Mouse (Mus musculus) A20 (cell line): ENCODE results near the gene Supt3.

Experiments used
- DNase-seq: peaks from one replicate; pipeline ENCODE4 v3.0.0-alpha.2; 2011; ENCODE audit warnings: low read depth, low spot score

Supt3 gene

DNA sequence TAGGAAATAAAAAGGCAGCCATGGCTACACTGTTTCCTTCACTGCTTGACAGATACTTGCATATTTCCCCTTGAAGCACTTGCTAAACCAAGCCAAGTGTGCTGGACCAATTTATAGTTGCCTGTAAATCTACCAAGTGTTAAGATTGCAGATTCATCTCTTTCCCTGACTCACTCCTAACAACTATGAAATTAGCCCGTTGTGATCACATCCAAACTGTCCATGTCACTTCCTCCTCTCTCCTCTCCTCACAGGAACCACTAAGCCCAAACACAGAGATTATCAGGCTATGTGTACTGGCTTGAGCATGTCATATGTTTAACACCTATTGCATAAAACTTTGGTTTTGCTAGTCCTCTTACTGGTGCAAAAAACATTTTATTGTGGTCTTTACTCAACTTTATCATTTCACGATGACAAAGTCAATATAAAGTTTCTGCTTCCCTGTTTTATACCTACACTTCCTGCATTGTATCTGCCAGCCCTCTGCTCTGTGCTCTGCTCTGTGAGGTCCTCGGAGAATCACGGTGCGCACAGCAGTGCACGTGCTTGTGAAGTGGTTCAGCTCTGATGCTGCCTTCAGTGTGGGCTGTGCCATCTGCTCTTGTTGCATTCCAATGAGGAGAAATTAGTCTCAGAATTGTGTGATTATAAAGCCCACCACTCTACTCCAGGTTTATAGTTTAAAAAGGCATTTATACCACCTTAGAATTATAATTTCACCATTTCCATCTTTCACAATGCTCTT is 186.3 kb downstream of the Supt3 start:
- DNase-seq = no peak

DNA sequence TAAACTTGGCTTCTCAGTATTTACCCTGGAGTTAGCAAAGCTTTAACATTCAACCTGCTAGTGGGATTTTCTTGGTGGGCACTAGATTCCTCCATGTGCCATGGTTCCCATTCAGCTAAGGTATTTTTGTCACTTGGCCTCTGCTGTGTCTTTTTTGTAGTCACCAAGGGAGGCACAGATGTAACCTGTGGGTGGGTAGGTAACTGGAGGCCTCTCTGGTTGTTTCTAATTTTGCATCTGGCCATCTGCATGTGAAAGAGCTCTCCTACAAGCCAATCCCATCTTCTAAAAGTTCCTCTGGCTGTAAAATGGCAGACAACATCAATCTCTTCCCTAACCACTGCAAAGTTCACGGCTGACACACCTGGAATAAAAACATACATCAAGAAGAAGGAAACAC is 190.2 kb downstream of the Supt3 start:
- DNase-seq = no peak

DNA sequence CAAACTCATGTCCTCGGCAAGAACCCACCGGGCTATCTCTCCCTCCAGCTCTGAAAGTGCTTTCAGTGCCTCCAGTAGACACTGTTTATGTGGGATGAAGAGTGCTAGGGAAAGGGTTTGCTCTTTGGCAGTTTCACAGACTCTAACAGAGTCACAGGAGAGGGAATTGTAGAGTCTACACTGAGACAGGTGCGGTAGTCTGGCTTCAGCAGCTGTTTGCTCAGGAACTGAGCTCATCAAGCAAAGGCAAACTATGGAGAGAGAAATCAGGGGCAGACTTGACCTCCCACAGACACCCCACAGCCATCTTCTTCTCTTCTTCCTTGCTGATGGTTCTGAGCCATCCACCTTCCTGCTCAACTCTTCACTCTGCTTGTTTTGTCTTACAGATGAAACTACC is 193.3 kb downstream of the Supt3 start:
- no peak for DNase-seq

DNA sequence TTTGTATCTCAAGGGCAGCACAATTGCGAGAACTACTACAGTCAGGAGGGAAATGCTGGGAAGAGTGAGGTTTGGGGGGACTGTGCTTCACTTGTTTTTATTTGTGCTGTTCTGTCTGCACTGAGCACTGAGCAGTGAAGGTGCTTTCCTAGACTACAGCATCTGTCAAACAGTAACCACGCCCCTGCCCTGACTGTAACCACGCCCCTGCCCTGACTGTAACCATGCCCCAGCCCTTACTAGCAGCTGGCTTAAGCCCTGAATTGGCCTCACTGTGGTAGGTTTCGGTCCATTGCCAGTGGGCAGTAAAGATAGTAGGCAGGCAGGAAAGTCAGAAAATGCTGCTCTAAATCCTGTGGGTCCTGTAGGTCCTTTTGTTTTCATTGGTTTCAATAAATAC is 196.5 kb downstream of the Supt3 start:
- peak; percentile 86 for DNase-seq

DNA sequence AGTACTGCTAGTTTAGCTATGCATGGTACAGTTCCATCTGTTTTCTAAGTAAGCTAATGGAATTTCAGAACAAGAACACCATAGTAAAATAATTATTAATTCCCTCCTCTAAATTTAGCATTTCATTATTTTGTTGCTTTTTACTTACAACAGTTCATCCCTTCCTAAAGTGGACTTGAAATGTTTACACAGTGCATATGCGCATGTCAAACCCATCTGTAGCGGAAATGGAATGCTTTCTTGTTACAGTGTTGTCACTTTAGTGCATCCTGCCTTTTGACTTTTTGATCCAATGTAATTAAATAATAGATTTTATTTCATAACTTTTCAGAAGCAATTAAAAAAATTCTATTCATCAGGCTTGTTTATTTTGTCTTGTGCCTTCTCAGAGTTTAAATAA is 200.7 kb downstream of the Supt3 start:
- DNase-seq = no peak

DNA sequence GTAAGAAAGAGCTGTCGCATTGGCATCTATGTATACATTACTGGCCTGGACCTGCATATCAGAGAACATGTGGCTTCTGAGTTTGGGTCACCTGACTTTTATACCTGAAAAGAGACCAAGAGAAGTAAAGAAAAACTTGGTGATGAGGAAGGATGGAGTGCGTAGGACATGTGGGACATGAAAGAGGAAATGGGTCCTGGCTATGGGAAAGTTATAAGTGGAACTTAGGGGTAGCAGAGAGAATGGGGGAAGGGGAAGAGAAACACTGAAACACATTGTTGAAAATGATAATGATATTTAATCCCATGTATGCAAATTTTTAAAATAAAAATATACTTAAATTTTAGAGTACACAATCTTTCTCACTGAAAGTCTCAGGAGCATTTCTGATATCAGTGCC is 211.0 kb downstream of the Supt3 start:
- DNase-seq = peak; percentile 22

DNA sequence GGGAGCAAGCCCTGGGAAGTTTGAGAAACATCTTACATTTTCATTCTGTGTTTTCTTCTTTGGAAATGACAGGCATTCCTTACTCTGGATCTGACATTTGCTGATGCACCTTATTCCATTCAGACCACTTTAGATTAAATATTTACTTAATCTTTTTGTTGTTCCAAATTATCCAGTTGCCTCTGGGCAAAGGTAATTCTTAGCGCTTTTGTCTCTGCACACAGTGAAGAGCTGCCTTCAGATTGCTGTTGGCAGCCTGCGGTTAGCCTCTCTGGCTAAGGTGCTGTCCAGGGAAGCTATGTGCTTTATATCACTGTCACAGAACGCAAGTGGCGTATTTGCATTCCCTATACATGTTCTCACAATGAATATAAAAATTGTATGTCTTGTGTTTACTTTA is 226.4 kb downstream of the Supt3 start:
- no peak for DNase-seq

DNA sequence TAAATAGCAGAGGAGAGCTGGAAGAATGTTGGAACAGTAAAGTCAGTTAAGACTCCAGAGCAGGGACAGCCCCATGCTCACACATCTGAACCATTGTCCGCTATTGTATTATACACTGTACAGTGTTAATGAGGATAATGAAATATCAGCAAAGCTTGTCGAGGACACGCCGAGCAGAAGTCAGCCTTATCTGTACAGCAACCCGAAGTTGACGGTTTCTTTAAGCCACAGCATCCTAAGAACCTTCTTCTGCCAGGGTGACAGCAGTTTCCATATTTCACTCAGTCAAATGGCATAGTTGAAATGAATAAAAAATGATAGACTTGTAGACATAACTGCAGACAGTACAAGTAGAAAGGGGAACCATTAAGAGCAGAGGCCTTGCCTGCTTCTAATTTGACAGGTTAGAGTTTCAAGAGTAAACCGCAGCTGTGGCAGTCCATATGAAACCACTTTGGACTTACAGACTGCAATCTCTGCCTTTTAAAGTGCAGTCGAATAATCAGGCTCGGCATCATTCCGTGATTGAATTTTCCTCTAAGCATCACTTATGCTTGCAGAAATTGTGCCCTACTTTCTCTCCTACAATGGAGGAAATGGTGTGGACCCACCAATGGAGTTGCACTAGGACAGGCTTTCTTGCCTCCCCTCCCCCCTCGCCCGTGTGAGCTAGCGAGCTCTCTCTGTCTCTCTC is 227.7 kb downstream of the Supt3 start:
- no peak for DNase-seq

DNA sequence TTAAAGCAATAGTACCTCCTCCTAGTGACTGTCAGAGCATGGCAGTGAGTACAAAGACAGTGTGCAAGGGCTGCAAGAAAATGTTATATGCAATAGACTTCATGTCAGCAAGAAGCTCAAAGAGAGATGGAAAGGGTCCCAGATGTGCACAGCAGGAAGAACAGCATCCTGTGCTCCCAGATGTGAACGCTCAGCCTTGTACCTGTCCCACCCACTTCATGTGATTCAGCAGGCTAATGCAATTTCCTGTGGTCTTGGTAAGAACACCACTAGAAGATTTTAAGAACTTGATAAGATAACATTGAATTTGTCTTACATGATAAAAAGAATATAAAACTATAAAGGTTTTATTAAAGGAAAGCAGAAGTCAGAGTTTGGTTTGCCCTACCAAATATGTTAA is 230.5 kb downstream of the Supt3 start:
- DNase-seq = no peak

DNA sequence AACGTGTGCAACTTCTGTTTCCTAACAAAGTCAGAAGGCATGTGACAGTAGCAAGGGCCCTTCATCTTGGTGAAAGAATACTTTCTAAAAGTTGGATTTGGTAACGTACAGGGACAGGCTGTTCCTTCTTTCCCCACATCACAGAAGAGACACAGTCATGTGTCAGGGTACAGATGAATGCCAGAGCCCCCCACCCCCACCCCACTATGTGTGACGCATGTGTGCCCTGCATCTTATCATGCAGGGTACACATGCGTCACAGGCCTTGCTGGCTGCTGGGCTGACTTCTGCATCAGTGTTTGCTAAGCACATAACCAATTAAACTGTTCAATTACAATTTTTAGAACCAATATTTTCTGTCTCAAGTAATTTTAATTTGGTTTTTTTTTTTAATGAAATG is 231.7 kb downstream of the Supt3 start:
- no peak for DNase-seq

DNA sequence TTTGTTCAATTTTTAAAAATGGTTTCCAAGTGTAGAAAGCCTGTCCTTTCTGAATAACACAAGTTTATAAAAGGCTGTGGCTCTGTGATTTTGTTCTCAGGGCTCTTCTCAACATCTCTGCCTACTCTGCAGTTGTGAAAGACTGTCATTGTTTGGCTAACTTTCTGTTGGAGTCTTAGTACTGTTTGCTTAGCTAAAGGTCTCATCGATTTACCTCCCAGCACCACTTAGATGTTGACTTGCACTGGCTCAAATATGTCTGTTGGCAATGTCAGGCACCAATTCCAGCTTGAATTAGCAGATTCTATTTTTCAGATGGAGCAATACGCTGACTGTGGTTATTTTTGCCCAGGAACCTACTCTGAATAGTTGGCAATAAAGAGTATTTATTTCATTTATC is 233.5 kb downstream of the Supt3 start:
- DNase-seq = no peak

DNA sequence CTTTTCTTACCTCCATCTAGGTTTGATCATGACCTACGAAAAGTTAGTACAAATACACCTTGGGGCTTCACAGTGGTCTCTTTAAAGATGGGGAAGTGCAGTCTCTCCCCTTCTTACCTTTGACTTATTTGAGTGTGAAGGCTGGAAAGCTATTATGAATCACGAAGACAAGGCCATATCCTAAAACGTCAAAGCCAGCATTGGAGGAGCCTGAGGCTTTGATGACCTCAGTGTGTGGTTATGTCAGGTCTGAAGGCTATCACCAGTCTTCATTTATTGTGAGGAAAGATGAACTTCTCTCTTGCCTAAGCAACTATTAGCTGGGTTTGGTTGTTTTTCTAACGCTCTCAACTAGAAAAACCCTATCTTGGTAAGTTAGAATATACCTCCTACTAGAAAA is 239.8 kb downstream of the Supt3 start:
- no peak for DNase-seq

DNA sequence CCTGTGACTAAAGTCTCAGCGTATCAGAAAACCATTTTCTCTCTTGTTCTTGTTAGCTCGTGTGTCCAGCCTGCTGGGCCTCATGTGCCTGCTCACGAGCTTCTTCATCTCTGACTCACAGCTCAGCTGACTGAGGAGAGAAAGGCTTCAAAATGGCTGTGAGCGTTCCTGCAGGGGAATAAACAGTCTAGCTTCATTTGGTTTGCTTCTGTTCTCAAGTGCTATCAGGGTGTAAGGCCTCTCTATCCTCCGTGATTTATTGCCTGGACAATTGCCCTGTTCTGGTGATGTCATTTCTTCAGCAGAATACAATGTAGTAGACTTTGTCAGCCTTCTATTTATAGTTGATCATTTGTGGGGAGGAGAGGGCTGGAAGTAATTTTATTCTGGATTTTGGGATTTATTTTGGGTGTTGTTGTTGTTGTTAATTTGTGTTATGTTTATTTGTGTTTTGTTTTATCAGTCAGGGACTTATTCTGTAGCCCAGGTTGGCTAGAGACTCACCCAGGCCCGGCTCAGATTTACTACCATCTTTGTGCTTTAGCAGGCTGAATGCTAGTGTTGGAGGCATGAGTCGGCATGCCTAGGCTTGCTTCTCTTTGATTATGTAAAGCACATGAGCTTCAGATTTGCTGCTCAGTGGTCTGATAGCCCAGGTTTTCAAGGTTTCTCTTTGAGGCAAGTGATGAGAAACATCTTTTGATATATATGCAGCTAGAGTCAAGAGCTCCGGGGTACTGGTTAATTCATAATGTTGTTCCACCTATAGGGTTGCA is 243.4 kb downstream of the Supt3 start:
- DNase-seq = no peak

DNA sequence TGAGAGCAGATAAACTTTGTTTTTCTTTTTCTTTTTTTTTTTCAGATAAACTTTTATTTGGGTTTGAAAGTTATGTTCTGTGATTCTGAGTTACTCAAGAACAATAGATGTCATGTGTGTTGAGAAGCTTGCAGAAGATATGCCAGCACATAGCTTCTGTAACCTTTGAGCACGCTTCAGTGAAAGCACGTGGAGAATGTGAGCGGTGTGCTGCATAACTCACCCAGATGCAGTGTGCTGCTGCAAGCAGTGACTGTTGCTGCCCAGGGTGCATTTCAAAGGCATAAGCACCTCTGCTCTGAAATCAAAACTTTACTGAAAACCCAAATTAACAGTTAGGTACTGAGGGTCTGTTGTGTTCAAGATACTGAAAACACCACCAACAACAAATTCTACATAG is 251.5 kb downstream of the Supt3 start:
- no peak for DNase-seq

DNA sequence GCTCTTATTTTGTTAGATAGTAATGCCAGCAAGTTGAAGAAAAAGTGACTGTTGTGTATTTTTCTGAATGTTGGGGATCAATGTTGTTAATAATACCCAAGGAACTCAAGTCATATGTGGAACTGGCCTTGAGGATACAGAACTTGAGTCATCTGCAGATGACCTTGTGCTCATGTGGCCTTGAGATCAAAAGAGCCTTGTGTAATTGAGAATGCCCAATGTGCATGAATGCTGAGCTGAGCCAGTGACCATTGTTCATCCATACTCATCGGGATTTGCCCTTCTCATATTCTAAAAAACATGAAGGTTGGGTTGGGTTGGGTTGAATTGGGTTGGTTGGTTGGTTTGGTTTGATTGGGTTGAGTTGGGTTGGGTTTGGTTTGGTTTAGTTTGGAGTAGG is 252.2 kb downstream of the Supt3 start:
- DNase-seq = no peak

DNA sequence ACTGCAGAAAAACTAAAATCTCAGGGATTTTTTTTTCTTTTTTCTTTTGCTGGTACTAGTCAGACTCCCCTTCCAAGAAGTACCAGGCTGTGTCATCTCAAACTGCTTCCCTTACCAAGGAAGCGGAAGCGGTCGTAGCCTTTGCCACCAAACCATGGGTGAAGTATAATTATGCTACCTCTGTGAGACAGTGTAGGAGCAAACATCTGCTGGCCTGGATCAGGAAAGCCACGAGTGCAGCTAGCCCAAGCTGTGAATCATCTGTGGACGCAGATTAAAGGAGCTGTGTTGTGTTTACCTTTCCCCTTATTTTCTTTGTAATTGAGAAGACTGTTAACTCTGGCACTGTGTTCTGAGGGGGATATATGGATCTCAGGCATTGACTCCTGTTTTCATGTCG is 255.3 kb downstream of the Supt3 start:
- no peak for DNase-seq

DNA sequence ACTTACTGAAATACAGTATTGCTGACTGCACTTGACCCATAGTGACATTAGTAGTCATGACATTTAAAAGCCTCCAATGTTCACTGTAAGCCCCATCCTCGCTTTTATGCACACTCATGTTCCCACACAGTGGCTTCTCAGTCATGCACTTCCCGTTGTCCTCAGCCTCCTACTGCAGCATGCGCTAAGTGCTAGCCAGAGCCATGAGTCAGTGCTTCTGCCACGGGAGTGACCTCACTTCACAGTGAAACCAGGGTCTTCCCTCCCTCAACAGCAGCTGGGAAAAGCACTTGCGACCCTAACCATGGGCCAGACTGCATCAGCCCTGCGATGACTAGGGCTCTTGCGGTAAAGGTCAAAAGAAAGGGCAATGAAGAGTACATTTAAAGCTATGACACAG is 256.7 kb downstream of the Supt3 start:
- no peak for DNase-seq

DNA sequence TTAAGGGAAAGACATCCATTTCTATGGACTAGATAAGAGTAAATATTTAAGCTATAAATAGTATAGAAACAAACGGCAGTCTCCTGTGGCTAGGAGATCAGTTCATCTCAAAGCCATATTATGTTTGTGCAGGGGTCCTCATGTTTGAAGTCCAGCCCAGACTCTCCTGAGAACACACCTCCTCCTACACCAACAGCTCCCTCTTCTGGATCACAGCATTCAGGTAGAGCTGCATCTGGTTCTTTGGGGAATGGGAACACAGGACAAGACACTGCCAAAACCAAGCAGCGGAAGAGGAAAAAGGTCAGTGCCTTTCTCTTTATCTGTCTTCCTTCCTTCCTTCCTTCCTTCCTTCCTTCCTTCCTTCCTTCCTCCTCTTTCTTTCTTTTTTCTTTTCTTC is 264.1 kb downstream of the Supt3 start:
- DNase-seq = no peak

DNA sequence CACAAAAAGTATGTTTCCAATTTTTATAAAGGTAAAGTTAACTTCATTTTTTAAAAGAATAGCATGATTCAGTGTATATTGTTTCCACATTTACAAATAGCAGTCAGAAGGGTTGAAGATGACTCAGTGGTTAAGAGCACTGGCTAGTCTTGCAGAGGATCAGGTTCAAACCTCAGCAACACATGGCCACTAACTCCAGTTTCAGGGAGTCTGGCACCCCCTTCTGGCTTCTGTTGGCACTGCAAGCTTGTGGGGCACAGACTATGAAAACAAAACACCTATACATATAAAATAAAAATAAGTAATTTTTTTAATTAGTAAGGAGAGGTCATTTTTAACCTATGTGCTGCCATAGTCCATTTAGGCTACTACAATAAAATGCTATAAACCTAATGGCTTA is 268.9 kb downstream of the Supt3 start:
- peak; percentile 41 for DNase-seq

DNA sequence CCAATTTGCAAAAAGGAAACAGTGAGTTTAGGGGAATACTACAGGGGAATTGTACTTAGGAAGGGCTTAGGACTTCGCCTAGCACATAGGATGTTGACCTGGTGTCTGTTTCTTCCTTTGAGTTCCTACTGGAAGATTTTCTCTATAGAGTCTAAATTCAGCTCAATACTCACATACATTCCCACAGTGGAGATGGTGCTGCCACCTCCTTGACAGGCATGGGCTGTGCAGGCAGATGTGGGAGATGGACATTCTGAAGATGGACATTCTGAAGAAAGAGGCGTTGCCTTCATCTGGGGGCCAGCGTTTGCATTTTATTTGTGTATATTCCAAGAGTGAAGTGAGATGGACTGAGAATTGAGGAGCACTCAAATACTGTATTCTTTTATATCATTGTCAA is 269.6 kb downstream of the Supt3 start:
- no peak for DNase-seq

DNA sequence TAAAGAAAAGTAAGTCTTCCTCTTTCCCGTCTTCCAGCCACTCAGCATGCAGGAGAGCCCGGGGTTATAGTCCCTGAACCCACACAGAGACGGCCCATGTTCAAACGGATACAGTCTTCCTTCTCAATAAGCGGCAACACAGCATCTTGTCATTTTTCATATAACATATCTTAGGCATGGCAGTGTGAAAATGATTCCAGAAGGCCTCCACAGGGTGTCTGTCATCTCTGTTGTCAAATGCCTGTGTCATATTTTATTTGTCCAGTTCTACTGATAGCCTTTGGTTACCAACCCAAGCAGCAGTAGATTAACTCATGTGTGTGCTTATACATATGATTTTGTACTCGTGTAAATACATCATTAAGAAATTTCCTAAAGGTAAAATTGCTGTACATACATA is 270.3 kb downstream of the Supt3 start:
- no peak for DNase-seq

DNA sequence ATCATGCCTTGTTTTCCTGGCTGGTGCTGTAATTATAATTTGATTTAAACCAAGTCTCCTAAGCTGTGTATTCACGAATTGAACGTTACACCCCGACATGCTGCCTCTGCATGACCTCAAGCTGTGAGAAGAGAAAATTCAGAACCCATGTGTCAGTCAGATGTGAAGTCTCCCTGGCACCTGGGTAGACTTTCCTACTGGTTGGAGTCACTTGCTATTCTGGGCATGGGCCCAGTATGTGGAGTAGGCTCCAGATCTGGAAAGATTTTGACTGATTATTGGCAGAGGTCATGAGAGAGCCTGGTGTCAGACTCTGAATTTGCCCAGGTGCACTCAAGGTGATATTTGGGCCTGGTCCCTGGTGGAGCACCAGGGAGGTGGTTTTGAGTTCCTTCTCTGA is 275.0 kb downstream of the Supt3 start:
- DNase-seq = no peak

DNA sequence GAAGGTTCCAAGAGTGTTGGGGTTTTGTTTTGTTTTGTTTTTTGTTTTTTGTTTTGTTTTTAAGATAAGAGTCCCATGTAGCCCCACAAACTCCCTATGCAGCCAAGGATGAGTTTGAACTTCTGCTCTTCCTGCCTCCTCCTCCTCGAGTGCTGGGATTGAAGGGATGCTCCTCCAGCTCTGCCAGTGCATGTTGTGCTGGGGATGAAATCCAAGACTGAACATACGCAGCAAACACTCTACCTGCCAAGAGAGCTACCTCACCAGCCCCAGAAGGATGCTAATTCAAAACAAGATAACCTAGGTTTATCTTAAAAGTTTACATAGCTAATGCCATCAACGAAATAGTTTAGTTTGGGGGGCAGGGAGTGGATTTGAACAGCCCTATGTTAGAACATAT is 276.4 kb downstream of the Supt3 start:
- no peak for DNase-seq
